Mouse (Mus musculus) kidney, adult 2 months (tissue): ENCODE measurements at regions not wholly inside any gene's neighbourhood (a gene's known extent, or its start where the extent isn't known, plus 50 kb on each side); places are given as distances from the start of the nearest gene placed in this dataset.

Source experiments
- CTCF ChIP-seq: fragments of 200-500 bp; conservative IDR thresholded peaks from 2 replicates; pipeline ENCODE4 v1.5.1; 2011; ENCODE audit warnings: low read depth, mild to moderate bottlenecking, control low read depth, low read length, moderate library complexity, mixed read lengths; ENCODE audit not compliant: insufficient read depth, insufficient read length
- POLR2A ChIP-seq: fragments of 200-500 bp; IDR thresholded peaks from one replicate; pipeline ENCODE4 v1.6.1; 2011; ENCODE audit warnings: low read depth, low read length, control low read depth

GRCm38 (mm10) chr4:48808571-48808970 is 145.3 kb downstream of the Cavin4 start:
- no peak for TF ChIP-seq POLR2A
- no peak for TF ChIP-seq CTCF
